8 mouse cellular contexts compared by ENCODE assay signal in genomic region chr12:41485512-41486215, GRCm38 (mm10). TPM values are rescaled to one million over a fixed set of nuclear protein-coding genes. Genes with fewer than 3 reads are reported as not detected.
A peak's percentile ranks its signal among the peaks of the same experiment; 100 is the strongest.
DNase-seq lines count a peak whose midpoint lies in the region; ATAC-seq lines count a peak whose summit lies in the region.

No protein-coding gene starts in this region.

- peak overlapping the region; percentile 56 for H3K4me2 ChIP-seq in hindbrain, embryonic 12.5 days (replicated peaks)
- H3K4me2 ChIP-seq in lung, embryonic 16.5 days (ENCODE audit: low read depth, low read length) = peak overlapping the region; percentile 68

- H3K27ac ChIP-seq in hindbrain, embryonic 12.5 days = peak overlapping the region; percentile 89
- peak overlapping the region; percentile 38 for H3K27ac ChIP-seq in lung, embryonic 16.5 days (ENCODE audit: low read length)

- peak; percentile 84 for DNase-seq in cerebellum, adult 9-11 months
- DNase-seq in frontal cortex, postnatal 14 days (ENCODE audit: low spot score in 2 of 2) = peak; percentile 72 to 78
- DNase-seq in layer of hippocampus, postnatal 25 days (ENCODE audit: extremely low spot score in 1 of 2, low spot score in 1 of 2) = peak; percentile 63 to 65
- peak; percentile 81 to 84 for DNase-seq in right cerebral cortex, adult 2 months (ENCODE audit: low spot score in 2 of 2)
- no peak for DNase-seq in thymus, postnatal 4 days

- H3K36me3 ChIP-seq in hindbrain, embryonic 12.5 days = no peaks in the 10 kb centered on the region
- H3K36me3 ChIP-seq in lung, embryonic 16.5 days (ENCODE audit: control insufficient read depth, insufficient read depth, low read length) = no peaks in the 10 kb centered on the region

- H3K9ac ChIP-seq in hindbrain, embryonic 12.5 days = peak overlapping the region; percentile 65
- peak overlapping the region; percentile 58 for H3K9ac ChIP-seq in lung, embryonic 16.5 days (ENCODE audit: low read length)

- peak overlapping the region; percentile 45 for H3K4me3 ChIP-seq in hindbrain, embryonic 12.5 days
- H3K4me3 ChIP-seq in lung, embryonic 16.5 days (ENCODE audit: low read length) = peak overlapping the region; percentile 54

- WGBS in hindbrain, embryonic 12.5 days = 9% methylated on average over 12 of the region's 12 CpGs
- 5% methylated on average over 12 of the region's 12 CpGs for WGBS in lung, embryonic 16.5 days

- ATAC-seq in activated CD4-positive, CD25-positive, alpha-beta regulatory T cell, adult 4 months = peak; percentile 55
- peak; percentile 94 for ATAC-seq in hindbrain, embryonic 12.5 days (ENCODE audit: low FRiP score)
- ATAC-seq in lung, embryonic 16.5 days (ENCODE audit: low read depth) = peak; percentile 95

- H3K9me3 ChIP-seq in hindbrain, embryonic 12.5 days (replicated peaks) = no peaks in the 10 kb centered on the region
- H3K9me3 ChIP-seq in lung, embryonic 16.5 days (ENCODE audit: control insufficient read depth, low read length) = no peaks in the 10 kb centered on the region

- H3K27me3 ChIP-seq in hindbrain, embryonic 12.5 days = no peaks in the 10 kb centered on the region
- no peaks in the 10 kb centered on the region for H3K27me3 ChIP-seq in lung, embryonic 16.5 days (ENCODE audit: control insufficient read depth, insufficient read depth, low read depth, low read length)

- H3K4me1 ChIP-seq in hindbrain, embryonic 12.5 days = peaks cover 13% of the 10 kb centered on the region
- peaks cover 29% of the 10 kb centered on the region for H3K4me1 ChIP-seq in lung, embryonic 16.5 days (replicated peaks; ENCODE audit: control insufficient read depth, insufficient read depth, low read length)

RNA-seq across cellular contexts. Expression of gene Lrrn3, which starts 0.6 kb away (rescaled TPM):
- polyA plus RNA-seq in activated CD4-positive, CD25-positive, alpha-beta regulatory T cell, adult 4 months (2017; shearing (Covaris generic)) = 1 to 10 TPM; 2.5 to 3.5 TPM
- polyA plus RNA-seq in hindbrain, embryonic 12.5 days (2016; fragmentation: Nextera tagmentation; extraction: Ambion mirVana) = 58.5 and 68.8 TPM in 2 replicates
- total RNA-seq in layer of hippocampus, postnatal 25 days (2021) = 10 to 100 TPM; 68.6 to 69.6 TPM
- 14.1 and 16.3 TPM in 2 replicates for polyA plus RNA-seq in lung, embryonic 16.5 days (2015; fragmentation: Nextera tagmentation; extraction: Ambion mirVana)
